Mouse (Mus musculus): ENCODE data around the gene Swap70.

DNA sequence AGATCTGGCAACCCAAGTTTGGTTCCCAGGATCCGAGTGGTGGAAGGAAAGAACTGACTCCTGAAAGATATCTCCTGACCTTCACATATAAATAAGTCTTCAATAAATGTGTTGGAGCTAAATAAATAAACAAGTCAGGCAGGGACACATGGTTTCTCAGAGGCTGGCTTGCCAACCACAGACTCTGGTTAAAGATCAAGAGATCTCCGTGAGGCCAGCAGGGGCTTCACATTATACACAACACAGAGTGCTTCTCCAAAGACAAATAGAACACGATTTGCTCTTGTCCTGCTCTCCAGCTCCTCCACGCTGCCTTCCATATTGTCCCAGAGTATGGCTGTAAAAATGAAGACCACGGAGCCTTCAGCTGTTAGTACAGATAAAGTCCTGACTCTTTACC lies 32.9 kb downstream of the Swap70 start:
- no peak for TF ChIP-seq CTCF (IDR thresholded peaks at IDR 0.05; ENCODE audit: insufficient read depth, low read length)
- no peak for TF ChIP-seq POLR2A (IDR thresholded peaks at IDR 0.05; ENCODE audit: borderline replicate concordance, extremely low read depth, low read depth, low read length)
